Mouse (Mus musculus): ENCODE data around the gene Ddah2. TPM values are rescaled to one million over a fixed set of nuclear protein-coding genes. Genes with fewer than 3 reads are reported as not detected.

Gene Ddah2
- total and polyA plus RNA-seq, 3 experiments, result 8.6 to 11.1 TPM; not detected in 1

DNA sequence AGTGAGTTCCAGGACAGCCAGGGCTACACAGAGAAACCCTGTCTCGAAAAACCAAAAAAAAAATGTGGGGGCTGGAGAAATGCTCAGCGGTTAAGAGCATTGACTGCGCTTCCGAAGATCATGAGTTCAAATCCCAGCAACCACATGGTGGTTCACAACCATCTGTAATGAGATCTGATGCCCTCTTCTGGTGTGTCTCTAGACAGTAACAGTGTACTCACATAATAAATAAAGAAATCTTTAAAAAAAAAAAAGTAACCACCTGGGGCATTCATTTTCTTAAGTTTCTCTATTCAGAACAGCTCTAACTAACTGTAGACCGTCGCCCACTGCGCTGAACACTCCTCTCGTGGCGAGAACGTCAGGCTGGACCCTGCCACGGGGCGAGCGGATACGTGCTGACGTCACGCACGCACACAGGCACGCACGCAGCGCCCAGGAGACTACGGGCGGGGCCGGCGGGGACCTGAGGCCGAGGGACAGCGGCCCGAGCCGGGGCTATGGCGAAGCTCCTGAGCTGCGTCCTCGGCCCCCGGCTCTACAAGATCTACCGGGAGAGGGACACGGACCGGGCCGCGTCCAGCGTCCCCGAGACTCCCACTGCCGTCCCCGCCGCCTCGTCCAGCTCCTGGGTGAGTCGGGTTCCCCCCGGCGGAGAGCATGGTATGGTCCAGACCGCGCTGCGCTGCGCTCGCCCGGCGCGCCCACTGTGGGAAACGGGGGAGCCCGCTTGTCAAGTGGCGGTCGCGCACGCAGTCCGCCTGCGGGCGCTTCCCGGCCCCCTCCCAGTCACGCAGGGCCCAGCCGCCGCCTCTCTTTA, 30.2 kb downstream of the Ddah2 start, which contains the start of gene Abhd16a (continued):
- TF ChIP-seq ZNF384 (IDR thresholded peaks at IDR 0.05; ENCODE audit: low read depth, low read length), result no peak
- no peak for TF ChIP-seq MYB (IDR thresholded peaks at IDR 0.05; ENCODE audit: low read depth, low read length)
- no peak for TF ChIP-seq USF2 (IDR thresholded peaks at IDR 0.05; ENCODE audit: borderline replicate concordance in 1 of 2, insufficient read depth in 1 of 2, low read depth in 1 of 2, low read length in 2 of 2)
- TF ChIP-seq ETS1 (IDR thresholded peaks at IDR 0.05; ENCODE audit: low read depth, low read length), result peak; percentile 51

DNA sequence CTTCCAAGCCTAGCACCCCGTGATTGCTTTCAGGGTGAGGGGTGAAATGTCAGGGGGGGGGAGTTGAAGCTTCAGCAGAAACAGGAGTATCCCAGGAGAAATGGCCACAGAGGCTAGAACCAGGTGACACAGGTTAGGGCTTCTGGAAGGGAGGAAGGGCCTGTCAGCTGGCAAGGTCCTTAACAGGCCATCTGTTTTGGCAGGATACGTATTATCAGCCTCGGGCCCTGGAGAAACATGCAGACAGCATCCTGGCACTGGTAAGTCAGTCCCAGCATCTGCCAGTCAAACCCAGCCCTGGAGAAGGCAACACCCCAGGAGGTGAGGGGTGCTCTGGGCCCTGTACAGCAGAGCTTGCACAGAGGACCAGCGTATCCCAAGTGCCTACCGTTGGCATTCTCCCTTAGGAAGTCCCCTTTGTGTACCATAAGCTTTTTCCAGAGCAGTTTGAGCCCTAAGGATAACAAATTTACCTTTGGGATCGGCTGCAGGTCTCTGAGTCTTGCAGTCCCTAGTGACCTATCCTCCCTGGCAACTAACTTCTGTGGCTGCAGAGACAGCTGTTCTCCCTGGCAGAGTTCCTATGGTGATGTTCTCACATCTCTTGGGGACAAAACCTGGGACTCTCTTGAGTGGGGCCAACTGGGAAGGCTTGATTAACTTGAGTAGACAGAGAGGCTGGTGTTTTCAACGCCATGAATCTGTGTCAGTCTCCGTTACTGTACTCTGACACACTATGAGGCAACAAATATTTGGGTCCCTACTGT, 31.5 kb downstream of the Ddah2 start:
- Histone ChIP-seq H3K4me3 (ENCODE audit: control insufficient read depth in 1 of 2, insufficient read depth in 1 of 2, low read depth in 2 of 2, low read length in 2 of 2) (peak overlapping the region; percentile 69 to 94), H3K36me3 (ENCODE audit: control insufficient read depth in 1 of 2, insufficient read depth in 2 of 2, low read length in 2 of 2) (peaks cover 0 to 8% of the 10 kb centered on the region in 2 experiments; a peak in 2 of 4 replicates), H3K27me3 (ENCODE audit: control insufficient read depth in 1 of 2, insufficient read depth in 2 of 2, low read length in 2 of 2) (no peaks in the 10 kb centered on the region), H3K79me2 (ENCODE audit: control insufficient read depth, insufficient read depth, low read length, poor library complexity) (peaks cover 18% of the 10 kb centered on the region), H3K9me3 (replicated peaks; ENCODE audit: insufficient read depth, low read length) (no peaks in the 10 kb centered on the region), H3K27ac (ENCODE audit: control insufficient read depth, low read depth, low read length) (peak overlapping the region; percentile 81), H3K4me1 (ENCODE audit: control insufficient read depth in 1 of 2, insufficient read depth in 2 of 2, low read length in 2 of 2) (peaks cover 2 to 19% of the 10 kb centered on the region in 2 experiments; a peak in 3 of 4 replicates), H3K9ac (ENCODE audit: control insufficient read depth, low read depth, low read length, poor library complexity, severe bottlenecking) (peak overlapping the region; percentile 87)
- TF ChIP-seq ZMIZ1 (IDR thresholded peaks at IDR 0.05; ENCODE audit: low read depth, low read length) (no peak), EP300 (IDR thresholded peaks at IDR 0.05; ENCODE audit: low read depth in 1 of 2, low read length in 2 of 2) (peak; percentile 45 to 63; a peak in 3 of 4 replicates), JUND (IDR thresholded peaks at IDR 0.05; ENCODE audit: low read depth, low read length) (no peak), USF1 (IDR thresholded peaks at IDR 0.05; ENCODE audit: low read depth, low read length) (no peak), KAT2A (conservative IDR thresholded peaks at IDR 0.05; ENCODE audit: low read depth, low read length) (no peak; the same call in 1 of the 2 replicates), GATA1 (IDR thresholded peaks at IDR 0.05; ENCODE audit: low read depth, low read length) (peak; percentile 42; the same call in 1 of the 2 replicates), SMC3 (IDR thresholded peaks at IDR 0.05; ENCODE audit: low read depth, low read length) (no peak), ZKSCAN1 (IDR thresholded peaks at IDR 0.05; ENCODE audit: low read depth, low read length) (0 out of 2 replicates have a peak, but pooled peaks have one; percentile 50), ELF1 (IDR thresholded peaks at IDR 0.05; ENCODE audit: low read depth, low read length) (no peak), TCF12 (IDR thresholded peaks at IDR 0.05; ENCODE audit: low read depth, low read length) (peak; percentile 79), POLR2AphosphoS5 (IDR thresholded peaks at IDR 0.05; ENCODE audit: borderline replicate concordance, low read depth, low read length) (no peak), CHD2 (IDR thresholded peaks at IDR 0.05; ENCODE audit: low read length) (no peak), ETS1 (IDR thresholded peaks at IDR 0.05; ENCODE audit: low read depth, low read length) (peak; percentile 85), CHD1 (IDR thresholded peaks at IDR 0.05; ENCODE audit: low read depth, low read length) (no peak), TAL1 (IDR thresholded peaks at IDR 0.05; ENCODE audit: low read length) (peak; percentile 74), MAFK (IDR thresholded peaks at IDR 0.05; ENCODE audit: borderline replicate concordance, low read depth, low read length) (no peak)
- peak; percentile 65 for DNase-seq (ENCODE audit: low read depth, low spot score)

Data from MEL (cell line).